Mouse (Mus musculus) heart, postnatal 0 days (tissue): ENCODE data around the gene Efemp1.

Experiments used
- CTCF ChIP-seq: IDR thresholded peaks from 2 replicates; pipeline ENCODE4 v1.5.1; 2016; ENCODE audit warnings: antibody characterized with exemption, control low read depth, low read depth
- EP300 ChIP-seq: IDR thresholded peaks from 2 replicates; pipeline ENCODE4 v1.6.1; 2016; ENCODE audit warnings: antibody characterized with exemption, low read depth

- TF ChIP-seq CTCF (no peak), EP300 (no peak)
Measured at GRCm38 (mm10) chr11:28912469-28913138, 59.6 kb downstream of the Efemp1 start.
